Mouse (Mus musculus): ENCODE measurements around the gene Ctu1.
A peak's percentile ranks its signal among the peaks of the same experiment; 100 is the strongest.
"Not testable (repeated sequence)": the region's sequence is repeated elsewhere in the genome, so short reads cannot be mapped to it uniquely, and the experiment has no call there.

Ctu1 gene

DNA sequence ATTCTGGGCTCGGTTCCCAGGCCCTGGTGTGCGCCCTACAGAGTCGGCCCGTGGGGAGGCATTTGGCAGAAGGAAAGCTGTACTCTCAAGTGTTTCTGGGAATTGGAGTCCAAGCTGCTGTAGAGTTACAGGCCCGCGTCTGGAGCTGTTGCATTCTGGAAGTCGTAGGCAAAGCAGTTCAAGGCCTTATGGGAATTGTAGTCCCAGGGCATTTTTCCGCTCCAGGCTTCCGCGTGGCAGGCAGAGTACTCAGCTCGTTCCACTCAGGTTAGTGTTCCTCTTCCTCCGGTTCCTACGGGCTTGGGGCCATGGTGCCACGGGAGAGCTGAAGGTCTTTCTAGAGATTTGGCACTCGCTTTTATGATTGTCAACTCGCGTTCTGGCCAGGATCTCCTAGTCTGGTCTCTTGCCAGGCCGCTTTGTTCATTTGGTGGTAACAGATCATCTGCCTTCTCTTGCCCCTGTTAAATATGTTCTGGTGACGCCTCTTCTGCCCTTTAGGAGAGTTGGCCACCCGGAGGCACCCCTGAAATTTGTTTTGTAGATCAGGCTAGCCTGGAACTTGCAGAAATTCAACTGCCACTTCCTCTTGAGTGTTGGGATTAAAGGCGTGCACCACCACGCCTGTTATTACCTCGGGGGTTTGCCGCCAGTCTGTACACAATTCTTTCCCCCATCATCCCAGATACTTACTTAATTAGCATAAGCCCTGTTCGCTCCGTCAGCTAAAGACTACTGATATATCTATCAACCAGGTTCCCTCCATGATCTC, at the start of gene Ctu1:
TSS of gene Ctu1 (plus strand) at position 208 of the 772 bp plus-strand sequence.
- DNase-seq (ENCODE audit: low spot score): peak; percentile 86

DNA sequence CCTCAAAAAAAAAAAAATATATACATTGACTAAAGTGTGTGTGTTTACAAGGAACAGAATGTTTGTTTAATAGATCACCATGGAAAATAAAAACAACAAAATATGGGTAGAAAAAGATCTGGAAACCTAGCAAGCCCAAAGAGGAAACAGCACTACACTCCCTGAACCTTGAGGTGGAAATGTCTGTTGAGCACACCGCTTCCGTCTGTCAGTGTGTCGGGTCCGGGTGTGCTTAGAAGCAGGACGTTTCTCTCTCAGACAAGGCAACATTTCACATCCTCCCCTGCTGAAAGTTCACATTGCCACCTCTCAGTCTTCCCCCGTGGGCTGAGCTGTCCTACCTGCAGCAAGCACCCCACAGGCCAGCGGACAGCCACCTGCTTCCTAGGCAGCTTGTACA, 48.9 kb upstream of the Ctu1 start:
- DNase-seq (ENCODE audit: low spot score): no peak

DNA sequence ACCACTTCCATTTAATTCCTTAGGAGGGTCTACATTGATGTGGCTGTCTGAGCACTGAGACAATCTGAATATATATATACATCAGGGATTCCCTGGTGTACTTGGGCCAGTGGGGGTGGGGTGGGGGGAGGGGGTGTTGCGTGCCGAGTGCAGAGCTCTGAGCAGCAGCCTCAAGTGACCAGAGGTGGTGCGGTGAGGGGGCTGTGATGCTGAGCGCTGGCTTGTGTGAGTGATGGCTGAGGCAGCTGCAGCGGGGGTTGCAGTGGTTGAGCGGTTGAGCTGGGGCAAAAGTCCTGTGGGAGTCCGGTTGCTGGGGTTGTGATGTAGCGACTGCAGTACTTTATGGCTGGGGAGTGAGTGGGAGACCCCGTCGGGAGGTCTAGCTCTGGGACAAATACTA, 48.0 kb upstream of the Ctu1 start:
- DNase-seq (ENCODE audit: low spot score): no peak

DNA sequence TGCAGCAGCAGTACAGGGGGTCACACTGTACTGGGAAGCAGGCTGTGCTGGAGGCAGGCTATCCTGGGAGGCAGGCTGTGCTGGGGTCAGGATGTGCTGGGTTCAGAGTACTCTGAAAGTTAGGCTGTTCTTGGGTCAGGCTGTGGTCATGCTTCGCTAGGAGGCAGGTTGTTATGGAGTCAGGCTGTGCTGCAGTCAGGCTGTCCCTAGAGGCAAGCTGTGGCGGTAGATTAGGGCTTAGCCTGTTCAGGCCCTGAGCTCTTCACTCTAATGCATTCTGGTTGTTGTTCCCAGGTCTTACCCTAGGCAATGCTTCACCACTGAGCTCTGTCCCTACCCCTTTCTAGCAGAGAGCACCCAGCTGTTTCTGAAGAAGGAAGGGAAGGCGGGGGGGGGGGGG, 46.8 kb upstream of the Ctu1 start:
- DNase-seq (ENCODE audit: low spot score): no peak

DNA sequence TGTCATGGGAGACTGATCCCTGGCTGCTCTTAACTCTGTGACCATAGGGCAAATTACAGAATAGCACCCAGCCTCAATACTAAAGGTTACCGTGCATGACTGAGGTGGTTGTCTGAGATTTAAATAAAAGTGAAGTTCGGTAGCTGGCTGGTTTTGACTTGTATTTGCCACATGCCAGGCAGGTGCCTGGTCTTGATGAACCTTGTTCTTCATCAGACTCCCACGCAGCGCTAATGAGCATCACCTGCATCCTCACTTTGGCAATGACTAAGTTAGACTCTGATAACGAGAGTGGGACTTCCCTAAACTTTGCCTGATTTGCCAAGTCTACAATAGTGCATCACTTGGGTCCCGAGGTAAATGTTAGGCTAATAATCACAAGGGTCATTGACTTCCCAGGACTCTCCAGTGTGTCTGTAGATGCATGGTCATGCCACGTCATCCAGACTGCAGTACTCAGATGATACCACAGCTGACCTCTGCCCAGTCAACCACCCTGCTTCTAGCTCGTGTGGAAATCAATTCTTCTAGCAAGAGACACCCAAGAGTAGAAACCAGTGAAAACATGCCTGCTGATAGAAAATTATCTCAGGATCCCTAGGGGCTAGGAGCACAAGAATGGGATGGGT, 45.9 kb upstream of the Ctu1 start:
- DNase-seq (ENCODE audit: low spot score): no peak

DNA sequence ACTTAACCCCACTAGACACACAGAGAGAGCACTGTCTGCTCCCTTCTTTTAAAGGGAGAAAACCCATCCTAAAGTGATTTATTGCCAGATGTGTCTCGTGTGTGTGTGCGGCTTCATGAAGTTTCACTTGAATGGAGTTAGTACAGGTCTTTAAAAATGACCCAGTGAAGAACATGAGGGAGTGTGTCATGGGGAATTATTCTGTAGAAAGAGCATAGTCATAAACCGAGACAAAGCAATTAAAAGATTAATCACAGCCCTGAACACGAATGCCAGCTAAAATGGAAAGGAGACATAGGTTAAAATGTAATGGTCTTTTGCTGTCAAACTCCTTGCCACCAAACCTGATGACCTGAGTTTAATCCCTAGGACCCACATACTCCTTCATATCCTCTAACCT, 37.9 kb upstream of the Ctu1 start:
- DNase-seq (ENCODE audit: low spot score): no peak

DNA sequence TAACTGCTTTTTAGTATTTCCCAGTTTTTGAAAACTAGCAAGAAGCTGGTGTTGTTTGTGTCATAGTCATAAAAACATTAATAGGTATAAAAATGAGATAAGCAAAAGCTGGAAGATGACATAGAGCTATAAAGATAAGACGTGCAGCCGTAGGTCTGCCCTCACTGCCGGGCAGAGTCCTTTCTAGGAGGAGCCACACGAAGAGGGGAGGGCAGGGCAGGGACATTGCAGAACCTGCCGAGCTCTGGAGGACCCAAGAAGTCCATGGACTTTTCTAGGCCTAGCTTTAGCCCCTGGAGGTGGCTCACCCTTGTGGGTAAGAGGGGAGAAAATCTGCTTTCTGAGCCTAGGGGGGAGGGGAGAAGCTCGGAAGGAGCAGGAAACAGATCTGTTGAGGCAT, 37.3 kb upstream of the Ctu1 start, which contains the start of gene Ceacam18:
TSS of gene Ceacam18 (plus strand) at position 208 of the 400 bp plus-strand sequence.
- no peak for DNase-seq (ENCODE audit: low spot score)

DNA sequence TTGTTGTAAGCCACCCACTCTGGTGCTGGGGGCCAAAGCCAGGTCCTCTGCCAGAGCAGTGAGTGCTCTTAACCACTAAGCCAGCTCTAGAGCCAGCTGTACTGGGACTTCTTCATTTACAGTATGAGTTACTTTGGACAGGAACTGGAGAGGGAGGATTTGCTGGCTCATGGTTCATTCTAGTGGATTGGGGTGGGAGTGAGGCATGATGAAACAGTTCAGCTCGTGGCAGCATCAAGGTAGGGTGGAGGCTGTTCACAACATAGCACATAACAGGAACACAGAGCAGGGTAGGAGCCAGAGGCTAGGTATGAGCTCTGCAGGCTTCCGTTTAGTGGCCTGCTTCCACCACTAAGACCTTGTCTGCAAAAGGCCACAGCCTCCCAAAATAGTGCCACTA, 35.6 kb upstream of the Ctu1 start:
- DNase-seq (ENCODE audit: low spot score): no peak

DNA sequence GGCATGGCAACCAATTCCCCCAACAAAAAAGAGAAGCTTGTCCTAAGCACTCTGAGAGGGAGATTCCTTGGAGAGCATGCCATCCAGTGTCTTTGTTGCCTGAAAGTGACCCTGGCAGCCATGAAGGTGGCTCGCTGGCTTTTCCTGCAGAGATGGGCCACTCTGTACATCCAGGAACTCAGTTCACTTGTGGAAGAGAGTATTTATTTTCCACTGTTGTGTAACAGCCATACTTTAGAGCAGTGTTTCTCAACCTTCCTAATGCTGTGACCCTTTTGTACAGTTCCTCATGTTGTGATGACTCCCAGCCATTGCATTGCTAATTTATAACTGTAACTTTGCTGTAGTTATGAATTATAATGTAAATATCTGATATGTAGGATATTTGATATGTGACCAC, 34.7 kb upstream of the Ctu1 start:
- DNase-seq (ENCODE audit: low spot score): no peak

DNA sequence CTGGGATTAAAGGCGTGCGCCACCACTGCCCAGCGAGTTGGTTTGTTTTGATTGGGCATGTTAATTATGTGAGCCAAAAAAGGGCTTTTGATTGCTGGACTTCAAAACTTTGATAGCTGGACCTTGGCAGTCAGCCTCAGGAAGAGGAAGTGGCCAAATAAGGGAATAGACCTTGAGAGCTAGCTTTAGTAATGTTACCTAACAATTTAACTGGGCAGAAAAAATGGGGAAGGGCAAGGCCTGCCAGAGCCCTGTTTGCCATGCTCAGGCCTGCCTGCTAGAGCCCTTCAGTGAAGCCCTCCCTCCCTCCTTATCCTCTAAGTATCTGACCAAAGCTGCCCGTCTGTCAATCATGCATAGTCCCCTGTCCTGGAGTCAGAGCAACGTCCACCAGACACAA, 29.2 kb upstream of the Ctu1 start:
- DNase-seq (ENCODE audit: low spot score): no peak

DNA sequence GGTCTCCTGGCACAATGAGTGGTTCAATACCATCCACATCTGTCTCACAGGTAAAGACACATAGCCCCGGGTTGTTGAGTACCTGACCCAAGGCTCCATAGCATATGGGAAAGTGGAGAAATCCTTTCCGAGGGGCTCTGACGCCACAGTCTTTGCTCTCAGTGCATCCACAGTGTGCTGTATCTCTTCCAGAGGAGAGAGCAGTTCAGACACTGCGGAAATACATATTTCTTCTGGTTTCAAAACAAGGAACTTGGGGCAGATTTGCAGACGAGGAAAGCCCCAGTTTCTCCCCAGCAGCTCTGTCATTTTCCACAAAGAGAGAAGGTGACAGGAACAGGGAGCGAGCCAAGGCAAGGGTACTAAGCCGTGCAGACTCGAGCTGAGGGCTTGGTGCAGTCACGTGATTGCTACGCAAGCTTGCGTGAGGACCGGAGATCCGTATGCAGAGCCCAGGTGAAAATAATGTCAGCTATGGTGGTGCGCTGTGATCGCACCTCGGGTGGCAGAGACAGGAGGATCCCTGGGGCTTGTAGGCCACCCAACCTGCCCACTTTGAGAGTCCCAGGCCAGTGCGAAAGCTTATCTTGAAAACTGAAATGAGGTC, 28.7 kb upstream of the Ctu1 start:
- DNase-seq (ENCODE audit: low spot score): no peak

DNA sequence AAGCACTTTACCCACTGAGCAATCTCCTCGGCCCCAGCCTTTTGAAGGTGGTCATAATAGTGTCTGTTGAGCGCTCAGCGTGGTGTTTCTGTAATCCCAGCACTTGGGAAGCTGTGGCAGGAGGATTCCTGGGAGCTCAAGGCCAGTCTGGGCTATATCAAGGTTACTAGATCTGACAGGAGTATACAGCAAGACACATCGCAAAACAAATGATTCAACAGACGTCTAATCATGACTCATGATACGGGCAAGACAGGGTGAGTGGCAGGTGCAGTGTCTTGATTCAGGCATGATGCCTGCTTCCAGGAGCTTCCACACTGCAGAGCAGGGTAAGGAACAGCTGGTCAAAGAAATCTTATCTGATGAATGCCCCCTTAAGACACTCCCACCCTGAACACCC, 19.1 kb upstream of the Ctu1 start:
- no peak for DNase-seq (ENCODE audit: low spot score)

DNA sequence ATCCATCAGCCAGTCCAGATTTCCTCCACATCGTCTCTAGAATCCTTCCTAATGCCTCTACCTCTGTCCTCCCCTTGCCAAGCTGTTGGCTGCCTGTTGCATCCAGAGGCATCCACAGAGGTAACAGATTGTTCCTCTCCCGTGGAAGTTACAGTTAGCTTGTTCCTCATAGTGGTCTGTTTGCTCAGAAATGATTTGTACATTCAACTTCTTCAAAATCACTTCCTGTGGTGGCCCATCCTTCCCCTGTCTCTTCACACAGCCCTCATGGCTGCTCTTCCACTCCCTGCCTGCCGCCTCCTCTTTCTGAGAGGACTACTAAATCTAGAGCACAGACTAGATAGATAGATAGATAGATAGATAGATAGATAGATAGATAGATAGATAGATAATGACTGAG, 17.3 kb upstream of the Ctu1 start:
- no peak for DNase-seq (ENCODE audit: low spot score)

DNA sequence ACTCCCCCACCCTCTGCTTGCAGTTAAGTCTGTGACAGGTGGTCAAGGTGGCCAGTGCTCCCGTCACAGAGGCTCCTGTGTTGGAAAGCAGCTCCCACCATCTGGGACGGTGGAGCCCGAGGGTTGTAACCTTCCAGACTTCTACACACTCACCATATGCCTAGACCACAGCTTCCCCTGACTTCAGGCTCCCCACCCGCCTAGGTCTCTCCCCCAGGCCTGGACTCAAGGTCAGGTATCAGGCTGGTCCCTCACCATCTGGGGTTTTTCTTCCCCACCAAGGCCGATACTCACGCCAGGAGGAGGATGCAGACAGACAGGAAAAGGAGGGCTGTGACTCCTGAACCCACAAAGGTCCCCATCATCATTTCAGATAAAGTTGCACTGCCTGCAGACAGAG, 15.6 kb upstream of the Ctu1 start:
- no peak for DNase-seq (ENCODE audit: low spot score)

DNA sequence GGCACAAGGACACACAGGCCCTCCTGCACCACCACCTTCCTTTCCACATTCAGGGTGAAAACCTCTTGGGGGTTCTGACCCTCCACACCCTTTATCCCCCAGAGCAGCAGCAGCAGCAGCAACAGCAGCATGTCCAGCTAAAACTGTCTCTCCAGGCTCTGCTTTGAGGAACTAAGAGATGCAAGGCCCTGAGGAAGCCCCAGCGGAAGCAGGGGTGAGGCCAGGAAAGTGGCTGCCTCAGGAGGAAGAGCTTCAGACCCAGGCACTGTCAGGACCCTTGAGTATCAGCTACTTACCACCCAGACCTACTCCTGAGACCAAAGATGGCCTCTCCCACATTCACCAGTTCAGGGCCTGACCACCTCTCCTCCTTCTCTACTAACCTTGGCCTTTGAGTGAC, 11.8 kb upstream of the Ctu1 start, which contains the start of gene Siglece:
TSS of gene Siglece (minus strand) at position 160 of the 400 bp plus-strand sequence.
- no peak for DNase-seq (ENCODE audit: low spot score)

DNA sequence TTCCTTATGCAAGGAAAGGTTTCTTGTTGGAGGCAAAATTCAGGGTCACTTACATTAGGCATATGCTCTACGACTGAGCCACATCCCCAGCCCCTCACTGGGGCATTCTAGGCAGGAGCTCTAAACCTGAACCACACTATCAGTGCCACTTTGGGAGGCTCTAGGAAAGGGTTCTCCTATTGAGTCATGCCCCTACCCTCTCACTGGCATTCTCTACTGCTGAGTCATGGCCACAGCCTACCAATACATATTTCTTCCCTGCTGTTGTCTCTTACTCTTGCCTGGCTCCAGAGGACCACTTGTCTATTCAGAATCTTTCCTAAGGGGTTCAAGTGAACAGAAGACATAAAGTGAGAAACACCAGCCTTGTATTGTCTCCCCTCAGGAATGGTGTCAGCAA, 9.0 kb upstream of the Ctu1 start:
- no peak for DNase-seq (ENCODE audit: low spot score)

DNA sequence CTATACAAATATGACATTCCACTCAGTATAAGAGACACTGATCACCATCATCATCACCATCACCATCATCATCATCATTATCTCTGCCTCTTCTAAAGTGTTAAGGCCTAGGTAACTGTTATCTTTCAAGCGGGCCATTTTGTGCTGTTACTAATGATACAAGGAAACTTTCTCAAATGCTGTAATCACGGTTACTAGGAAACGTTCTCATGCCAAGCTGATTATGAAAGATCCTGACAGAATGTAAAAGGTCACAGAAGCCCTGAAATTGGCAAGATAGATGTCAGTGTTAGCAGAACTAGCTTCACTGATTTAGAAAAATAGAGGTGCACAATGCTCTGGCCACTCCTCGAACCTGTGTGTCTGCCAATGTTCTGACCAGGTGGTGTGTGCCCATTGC, 4.6 kb upstream of the Ctu1 start:
- not testable (repeated sequence) for DNase-seq (ENCODE audit: low spot score)

DNA sequence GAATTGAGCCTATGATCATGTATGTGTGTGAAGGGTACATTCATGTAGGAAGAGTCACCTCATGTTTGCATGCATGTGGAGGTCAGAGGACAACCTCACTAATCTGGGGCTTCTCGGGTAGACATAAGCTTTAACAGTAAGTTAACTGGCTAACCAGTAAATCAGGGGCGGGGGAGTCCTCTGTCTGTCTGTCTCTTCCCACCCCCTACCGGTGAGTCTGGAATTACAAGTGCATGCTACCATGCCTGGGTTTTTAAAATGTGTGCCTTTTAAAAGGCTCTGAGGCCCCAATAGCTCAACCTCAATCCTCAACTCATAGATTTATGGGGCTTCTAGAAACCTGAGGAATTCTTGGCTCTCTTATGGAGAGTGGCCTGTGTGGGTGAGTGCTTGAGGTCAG, 3.2 kb upstream of the Ctu1 start:
- DNase-seq (ENCODE audit: low spot score): peak; percentile 25

DNA sequence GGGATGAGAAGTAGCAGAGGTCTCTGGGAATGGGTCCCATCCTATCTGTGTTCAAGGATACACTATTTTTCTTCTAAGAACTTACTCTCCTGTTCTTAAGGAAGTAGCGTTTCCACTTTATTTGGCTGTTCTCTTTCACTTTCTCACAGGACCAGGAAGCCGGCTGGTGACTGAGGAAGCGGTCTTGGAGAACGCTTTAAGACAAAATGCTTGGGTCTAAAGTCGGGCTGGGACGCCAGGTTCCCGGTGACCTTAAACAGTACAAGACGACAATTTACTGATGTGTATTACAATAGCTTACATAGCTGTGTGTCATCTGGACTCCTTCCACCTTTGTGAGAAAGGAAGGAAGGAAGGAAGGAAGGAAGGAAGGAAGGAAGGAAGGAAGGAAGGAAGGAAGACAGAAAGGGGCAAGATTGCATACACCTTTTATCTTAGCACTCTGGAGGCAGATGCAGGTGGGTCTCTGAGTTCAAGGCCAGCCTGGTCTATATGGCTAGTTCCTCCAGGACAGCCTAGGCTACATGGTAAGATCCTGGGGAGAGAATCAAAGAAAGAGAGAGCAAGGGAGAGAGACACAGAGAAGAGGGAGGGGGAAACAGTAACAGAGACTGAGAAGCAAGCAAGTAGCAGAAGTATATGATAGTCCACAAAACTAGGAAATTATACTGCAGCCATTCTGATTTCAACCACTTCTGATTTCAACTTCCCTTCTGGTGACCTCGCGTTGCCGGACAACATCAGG, 580 bp upstream of the Ctu1 start:
- DNase-seq (ENCODE audit: low spot score): no peak

DNA sequence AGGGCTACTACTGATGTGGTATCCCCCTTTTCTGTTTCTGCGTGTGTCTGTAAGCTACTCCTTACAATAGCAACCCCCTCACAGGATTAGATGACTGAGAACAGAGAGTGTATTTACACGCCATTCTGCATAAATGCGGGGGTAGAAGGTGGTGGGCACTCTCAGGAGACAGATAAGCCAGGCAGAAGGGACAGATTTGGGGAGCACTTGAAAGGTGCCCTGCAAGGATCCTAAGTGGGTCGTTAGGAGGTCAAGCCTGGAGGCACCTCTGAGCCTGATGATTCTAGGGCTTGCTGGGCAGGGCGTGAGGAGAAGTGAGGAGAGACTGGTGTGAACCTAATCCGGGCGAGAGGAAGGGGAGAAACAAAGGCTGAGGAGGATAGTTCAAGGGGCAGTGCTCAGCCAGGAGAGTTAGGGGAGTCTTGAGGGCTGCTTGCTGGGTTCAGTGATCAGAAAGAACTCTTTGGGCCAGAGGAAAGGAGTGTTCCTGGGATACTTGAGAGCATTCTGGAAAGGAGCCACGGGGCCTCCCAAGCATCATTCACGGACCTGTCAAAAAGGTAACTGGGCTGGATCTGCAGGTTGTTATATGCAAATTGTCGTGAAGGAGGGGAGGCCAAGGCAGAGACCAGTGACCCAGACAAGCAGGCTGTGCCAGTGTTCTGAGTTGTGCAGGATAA, 905 bp downstream of the Ctu1 start:
- no peak for DNase-seq (ENCODE audit: low spot score)

DNA sequence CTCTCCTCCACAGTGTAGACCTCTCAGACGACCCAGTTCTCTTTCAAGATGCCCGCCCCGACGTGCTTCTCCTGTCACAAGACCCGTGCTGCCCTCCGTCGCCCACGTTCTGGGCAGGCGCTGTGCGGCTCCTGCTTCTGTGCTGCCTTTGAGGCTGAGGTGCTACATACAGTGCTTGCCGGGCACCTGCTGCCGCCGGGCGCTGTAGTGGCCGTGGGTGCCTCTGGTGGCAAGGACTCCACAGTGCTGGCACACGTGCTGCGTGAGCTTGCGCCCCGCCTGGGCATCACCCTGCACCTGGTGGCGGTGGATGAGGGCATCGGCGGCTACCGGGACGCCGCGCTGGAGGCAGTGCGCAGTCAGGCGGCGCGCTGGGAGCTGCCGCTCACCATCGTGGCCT, 3.3 kb downstream of the Ctu1 start:
- DNase-seq (ENCODE audit: low spot score): no peak

DNA sequence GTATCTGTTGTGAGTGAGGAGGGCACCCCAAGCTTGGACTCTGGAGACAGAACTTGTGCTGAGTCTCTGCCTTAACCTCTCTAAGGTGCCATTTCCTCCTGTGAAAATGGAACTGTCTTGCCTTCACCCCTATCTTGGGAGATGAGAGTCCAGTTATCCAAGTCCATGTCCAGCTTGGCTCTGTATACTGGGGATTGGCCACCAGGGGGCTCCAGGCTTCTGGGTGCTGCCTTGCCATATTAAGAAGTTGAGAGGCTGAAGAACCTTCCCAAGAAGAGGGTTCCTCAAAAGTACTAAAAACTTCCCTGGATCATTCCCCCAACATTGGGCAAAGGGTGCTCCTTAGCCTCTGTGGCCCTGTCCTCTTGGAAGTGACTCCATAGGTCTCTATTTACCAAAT, 6.7 kb downstream of the Ctu1 start:
- DNase-seq (ENCODE audit: low spot score): peak; percentile 8
